Mouse (Mus musculus) thymus, adult 2 months (tissue): ENCODE results near the gene Ryr3. TPM values are rescaled to one million over a fixed set of nuclear protein-coding genes. Genes with fewer than 3 reads are reported as not detected.

Experiments
- DNase-seq: peaks from one replicate; pipeline ENCODE4 v3.0.0; 2021
- H3K27ac ChIP-seq: fragments of 200-500 bp; 2 replicates; pipeline ENCODE4 v1.5.1; 2012; ENCODE audit warnings: low read length, control low read depth; ENCODE audit not compliant: control insufficient read depth, insufficient read depth
- H3K27me3 ChIP-seq: fragments of 200-500 bp; 2 replicates; pipeline ENCODE4 v1.6.1; 2012; ENCODE audit warnings: mild to moderate bottlenecking, low read length, moderate library complexity, mixed read lengths; ENCODE audit not compliant: control insufficient read depth, insufficient read depth
- H3K36me3 ChIP-seq: fragments of 200-500 bp; 2 replicates; pipeline ENCODE4 v1.6.1; 2012; ENCODE audit warnings: mild to moderate bottlenecking, low read length, moderate library complexity; ENCODE audit not compliant: control insufficient read depth, insufficient read depth
- H3K4me1 ChIP-seq: fragments of 200-500 bp; replicated peaks from 2 replicates; pipeline ENCODE4 v1.6.1; 2012; ENCODE audit warnings: low read length; ENCODE audit not compliant: control insufficient read depth, insufficient read depth
- H3K4me3 ChIP-seq: fragments of 200-500 bp; 2 replicates; pipeline ENCODE4 v1.5.1; 2012; ENCODE audit warnings: mild to moderate bottlenecking, low read length, control low read depth, moderate library complexity; ENCODE audit not compliant: control insufficient read depth, insufficient read depth
- CTCF ChIP-seq: fragments of 200-500 bp; IDR thresholded peaks from 2 replicates; pipeline ENCODE4 v1.5.1; 2012; ENCODE audit warnings: mild to moderate bottlenecking, control low read depth, low read length, moderate library complexity, borderline replicate concordance; ENCODE audit not compliant: control insufficient read depth, poor library complexity, insufficient read depth; ENCODE audit errors: extremely low read depth
- POLR2A ChIP-seq: fragments of 200-500 bp; IDR thresholded peaks from 2 replicates; pipeline ENCODE4 v1.6.1; 2012; ENCODE audit warnings: mild to moderate bottlenecking, low read length, control low read depth, moderate library complexity; ENCODE audit not compliant: control insufficient read depth, poor library complexity, insufficient read depth; ENCODE audit errors: extremely low read depth
- WGBS: fragments of 180-500 bp; shearing (Covaris S2); methylation state at CpG from one replicate; pipeline ENCODE4 v1.1.7; 2018; 5-methylcytosine and 5-hydroxymethylcytosine counted together
- polyA plus RNA-seq: library from polyadenylated mRNA; depleted of rRNA; stranded (reverse); fragments of >200 nt; gene quantifications from 2 replicates; pipeline ENCODE4 v1.2.3, GENCODE M21; 2012

The Ryr3 gene
- polyA plus RNA-seq, 1 experiment: 0.78 TPM

GRCm38 (mm10) chr2:112759678-112760077, 457.2 kb downstream of the Ryr3 start:
- TF ChIP-seq CTCF: no peak
- no peak for TF ChIP-seq POLR2A
- no peak overlapping the region for H3K4me3 ChIP-seq
- no peak overlapping the region for H3K27ac ChIP-seq
- no peaks in the 10 kb centered on the region for H3K4me1 ChIP-seq
- DNase-seq: no peak
- H3K36me3 ChIP-seq: no peaks in the 10 kb centered on the region
- no peaks in the 10 kb centered on the region for H3K27me3 ChIP-seq
- 65% methylated on average over 5 of the region's 5 CpGs for WGBS

- no peaks in the 10 kb centered on the region for H3K27me3 ChIP-seq
- no peak overlapping the region for H3K4me3 ChIP-seq
These were observed 458.2 kb downstream of the Ryr3 start for GRCm38 (mm10) chr2:112758732-112759131.

GRCm38 (mm10) chr2:112753316-112753715, 463.6 kb downstream of the Ryr3 start:
- Histone ChIP-seq H3K27ac (no peak overlapping the region), H3K4me1 (no peaks in the 10 kb centered on the region), H3K27me3 (no peaks in the 10 kb centered on the region), H3K4me3 (no peak overlapping the region), H3K36me3 (no peaks in the 10 kb centered on the region)
- TF ChIP-seq CTCF (no peak), POLR2A (no peak)
- no peak for DNase-seq
- 88% methylated on average over 4 of the region's 4 CpGs for WGBS

More at GRCm38 (mm10) chr2:112758732-112759131, 458.2 kb downstream of the Ryr3 start:
- Histone ChIP-seq H3K27ac (no peak overlapping the region), H3K36me3 (no peaks in the 10 kb centered on the region), H3K4me1 (no peaks in the 10 kb centered on the region)
- TF ChIP-seq POLR2A: no peak
- TF ChIP-seq CTCF: no peak
- no peak for DNase-seq
- WGBS: 92% methylated on average over 2 of the region's 2 CpGs

- Histone ChIP-seq H3K4me1 (no peaks in the 10 kb centered on the region), H3K27me3 (no peaks in the 10 kb centered on the region), H3K27ac (no peak overlapping the region), H3K36me3 (no peaks in the 10 kb centered on the region), H3K4me3 (no peak overlapping the region)
- WGBS: 88% methylated on average over 5 of the region's 5 CpGs
- TF ChIP-seq POLR2A: no peak
- no peak for TF ChIP-seq CTCF
- DNase-seq: no peak
These were observed 465.5 kb downstream of the Ryr3 start for GRCm38 (mm10) chr2:112751416-112751815.

DNA sequence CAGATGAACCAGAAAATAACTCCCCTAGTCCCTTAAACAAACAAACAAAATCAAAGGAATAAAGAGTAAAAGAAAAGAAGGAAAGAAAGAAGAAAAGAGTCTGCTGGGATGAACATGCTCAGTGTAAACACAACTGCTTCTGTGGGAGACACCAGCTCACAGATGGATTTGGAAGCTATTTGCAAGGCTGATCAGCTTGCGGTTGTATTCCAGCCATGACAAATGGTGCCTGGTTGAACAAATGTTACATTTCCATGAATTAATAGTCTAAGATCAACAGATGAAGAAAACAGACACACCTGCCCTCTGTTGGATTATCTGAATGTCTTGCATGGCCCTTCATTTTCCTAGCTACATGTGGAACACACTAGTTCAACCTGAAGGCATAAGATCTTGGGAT, 468.4 kb downstream of the Ryr3 start:
- TF ChIP-seq CTCF (no peak), POLR2A (no peak)
- WGBS: 98% methylated on average over 1 of the region's 1 CpGs
- Histone ChIP-seq H3K36me3 (no peaks in the 10 kb centered on the region), H3K27me3 (no peaks in the 10 kb centered on the region), H3K4me1 (no peaks in the 10 kb centered on the region), H3K27ac (no peak overlapping the region), H3K4me3 (no peak overlapping the region)
- no peak for DNase-seq

- WGBS: 73% methylated on average over 2 of the region's 2 CpGs
- no peak for DNase-seq
- Histone ChIP-seq H3K36me3 (no peaks in the 10 kb centered on the region), H3K4me3 (no peak overlapping the region), H3K27ac (no peak overlapping the region), H3K27me3 (no peaks in the 10 kb centered on the region), H3K4me1 (no peaks in the 10 kb centered on the region)
- TF ChIP-seq CTCF (no peak), POLR2A (no peak)
These were observed 484.0 kb downstream of the Ryr3 start for GRCm38 (mm10) chr2:112732942-112733341.

GRCm38 (mm10) chr2:112727842-112728241, 489.1 kb downstream of the Ryr3 start:
- no peak for DNase-seq
- Histone ChIP-seq H3K27ac (no peak overlapping the region), H3K4me1 (no peaks in the 10 kb centered on the region), H3K27me3 (no peaks in the 10 kb centered on the region), H3K4me3 (no peak overlapping the region), H3K36me3 (no peaks in the 10 kb centered on the region)
- TF ChIP-seq CTCF: no peak
- no peak for TF ChIP-seq POLR2A
- WGBS: 85% methylated on average over 6 of the region's 6 CpGs
